Mouse (Mus musculus) right cerebral cortex, adult 18-20 months (tissue): Measurements from ENCODE around the gene Adgrv1.
A peak's percentile ranks its signal among the peaks of the same experiment; 100 is the strongest.

ENCODE experiments used
- DNase-seq: peaks from one replicate; pipeline ENCODE4 v3.0.0; 2022; ENCODE audit warnings: mixed read lengths

Gene Adgrv1

GRCm38 (mm10) chr13:81236758-81237395, 396.1 kb downstream of the Adgrv1 start:
- no peak for DNase-seq

- no peak for DNase-seq
Measured at GRCm38 (mm10) chr13:81234031-81234430, 398.9 kb downstream of the Adgrv1 start.

DNA sequence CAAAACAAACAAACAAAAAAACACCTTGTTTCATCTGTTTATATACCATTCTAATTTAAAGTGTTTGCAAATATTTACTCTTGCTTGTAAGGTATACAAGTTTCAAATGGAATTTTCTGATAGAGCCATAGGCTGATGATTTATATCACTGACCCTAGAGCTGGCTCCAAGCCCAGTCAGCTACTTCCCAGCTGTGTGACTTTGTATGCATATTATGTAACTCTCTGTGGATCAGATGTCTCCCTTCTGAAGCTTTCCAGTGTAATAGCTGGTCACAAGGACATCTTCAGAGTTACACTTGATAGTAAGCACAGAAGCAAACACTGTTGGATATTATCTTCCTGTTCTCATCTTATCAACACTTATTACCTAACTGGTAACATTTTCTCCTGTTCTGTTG, 400.1 kb downstream of the Adgrv1 start:
- no peak for DNase-seq

GRCm38 (mm10) chr13:81230161-81230560, 402.8 kb downstream of the Adgrv1 start:
- no peak for DNase-seq

DNA sequence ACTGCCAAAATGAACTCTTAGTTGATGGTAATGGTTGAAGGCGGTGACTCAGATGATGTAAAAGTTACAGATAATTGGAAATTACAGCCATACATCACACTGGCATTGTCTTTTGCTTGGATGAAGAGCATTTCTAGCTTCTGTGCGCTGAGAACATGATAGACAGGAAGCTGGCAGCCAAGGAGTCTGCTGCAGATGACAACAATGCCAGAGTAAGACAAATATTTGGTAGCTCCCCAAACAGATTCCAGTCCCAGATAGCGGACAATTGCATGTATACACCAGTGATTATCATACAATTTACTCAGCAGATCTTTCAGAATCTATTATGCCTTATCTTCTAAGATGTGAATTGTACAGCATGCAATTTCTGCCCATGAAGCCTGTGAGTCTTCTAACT, 409.2 kb downstream of the Adgrv1 start:
- no peak for DNase-seq

GRCm38 (mm10) chr13:81222377-81222776, 410.6 kb downstream of the Adgrv1 start:
- DNase-seq, result no peak

GRCm38 (mm10) chr13:81211436-81211835, 421.5 kb downstream of the Adgrv1 start:
- DNase-seq, result no peak

DNA sequence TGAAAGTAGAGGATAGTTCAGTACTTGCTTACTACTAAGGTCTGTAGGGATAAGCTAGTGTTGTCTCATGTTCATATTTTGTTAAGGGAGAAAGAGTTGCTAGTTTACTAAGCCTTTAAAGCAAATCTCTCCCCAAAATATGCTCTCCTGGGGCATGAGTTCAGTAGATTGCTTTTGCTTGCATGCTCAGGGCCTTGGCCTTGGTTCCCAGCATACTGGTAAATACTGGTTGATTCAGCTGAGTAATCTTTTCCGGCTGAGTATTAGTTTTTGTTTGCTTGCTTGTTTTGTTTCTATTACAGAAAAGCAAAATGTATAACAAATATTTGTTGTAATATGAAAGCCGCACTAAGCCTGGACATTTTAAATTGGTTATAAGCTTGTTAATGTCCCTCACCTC, 422.4 kb downstream of the Adgrv1 start:
- no peak for DNase-seq

DNA sequence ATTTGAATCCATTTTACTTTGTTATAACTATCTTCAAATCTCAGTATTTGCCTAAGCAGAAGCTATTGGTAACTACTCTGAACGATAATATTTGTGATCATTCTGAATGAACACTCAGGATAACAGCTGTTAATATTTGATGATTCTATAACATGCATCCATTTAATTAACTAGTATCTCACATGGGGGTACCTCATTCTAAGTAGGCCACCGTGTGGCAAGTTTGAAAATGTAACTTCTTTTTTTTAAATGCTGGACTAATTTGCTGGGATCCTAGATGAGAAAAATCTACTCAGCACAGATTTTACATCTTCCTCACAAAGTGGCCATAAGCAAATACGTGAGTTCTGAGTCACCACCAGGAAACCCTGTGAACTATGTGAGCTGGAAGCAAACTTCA, 423.1 kb downstream of the Adgrv1 start:
- no peak for DNase-seq

DNA sequence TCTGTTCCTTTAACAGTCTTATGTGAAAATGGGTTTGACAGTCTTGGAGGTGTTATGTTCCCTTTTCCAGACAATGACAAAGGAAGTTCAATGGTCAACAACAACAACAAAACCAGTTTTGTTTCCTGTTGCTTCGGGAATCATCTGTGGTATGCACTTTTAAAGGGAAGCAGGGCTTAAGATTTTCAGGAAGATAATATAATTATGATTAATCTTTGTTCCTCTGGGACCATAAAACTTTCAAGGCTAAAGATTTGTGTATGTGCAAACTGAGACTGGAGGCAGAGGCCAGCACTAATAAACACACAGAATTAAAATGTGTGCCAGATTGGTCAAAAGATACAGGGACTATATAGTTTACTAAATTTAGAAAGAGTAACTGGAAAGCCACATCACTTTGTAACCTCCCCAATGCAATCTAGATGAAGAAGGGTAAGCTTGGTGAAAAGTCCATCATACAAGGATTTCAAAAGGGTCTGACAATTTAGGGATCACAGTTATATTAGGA, 424.8 kb downstream of the Adgrv1 start:
- DNase-seq, result no peak

DNA sequence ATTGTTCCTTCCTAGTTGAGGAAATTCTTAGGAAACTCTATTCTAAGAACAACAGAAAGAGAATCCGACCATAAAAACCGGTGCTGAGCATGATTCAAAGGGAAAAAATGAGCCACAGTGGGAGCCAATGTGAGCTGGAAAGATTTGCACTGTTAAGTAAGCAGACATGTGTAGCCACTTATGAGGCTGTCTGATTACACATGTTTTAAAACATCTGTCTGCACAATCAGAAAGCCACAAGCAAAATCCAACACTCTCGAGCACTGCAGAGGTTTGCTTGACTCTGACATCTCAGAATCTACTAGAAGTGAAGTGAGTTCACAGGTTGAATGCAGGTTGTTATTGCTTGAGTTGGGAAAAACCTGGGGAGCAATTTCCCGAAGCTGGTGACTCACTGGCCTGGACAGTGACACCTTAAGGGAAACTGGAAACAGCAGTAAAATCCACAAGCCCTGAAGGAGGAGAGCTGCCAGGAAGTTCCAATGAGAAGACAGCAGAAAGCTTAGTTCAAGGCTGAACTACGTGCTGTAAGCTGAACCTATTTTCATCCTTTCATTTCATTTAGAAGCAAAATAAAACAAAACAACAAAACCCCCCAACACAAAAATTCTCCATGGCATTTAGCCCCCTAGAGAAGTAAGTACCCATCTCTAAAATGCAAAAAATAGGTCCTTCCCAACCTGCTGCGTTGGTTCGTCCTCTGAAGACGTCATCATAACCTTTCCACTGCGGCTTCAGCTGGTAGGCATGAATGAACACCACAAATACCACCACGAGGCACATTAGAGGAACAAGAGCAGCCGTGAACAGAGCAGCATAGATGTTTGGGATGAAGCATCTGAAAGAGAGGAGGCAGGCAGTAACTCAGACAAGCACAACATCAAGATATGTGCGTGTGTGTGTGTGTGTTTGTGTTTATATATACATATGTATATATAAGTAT, 450.7 kb downstream of the Adgrv1 start:
- no peak for DNase-seq

DNA sequence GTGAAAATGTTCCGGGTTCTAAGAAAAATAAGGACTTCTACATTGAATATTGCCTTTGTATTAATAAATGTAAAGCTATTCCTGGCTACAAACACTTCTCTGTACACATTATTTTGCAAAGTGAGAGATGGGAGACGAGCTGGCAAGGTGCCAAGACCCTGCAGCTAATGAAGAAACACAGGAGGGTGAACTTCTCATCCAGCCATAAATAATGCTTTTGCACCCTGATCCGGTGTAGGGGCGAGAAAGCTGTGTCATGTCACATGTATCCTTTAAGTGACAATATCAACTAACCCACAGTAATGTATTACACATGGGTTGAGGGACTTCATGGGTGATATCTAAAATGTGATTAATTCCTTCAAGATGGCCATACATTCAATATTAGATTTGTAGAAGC, 451.5 kb downstream of the Adgrv1 start:
- no peak for DNase-seq

GRCm38 (mm10) chr13:81176820-81177219, 456.1 kb downstream of the Adgrv1 start:
- DNase-seq, result no peak

- no peak for DNase-seq
Measured at GRCm38 (mm10) chr13:81176071-81176470, 456.9 kb downstream of the Adgrv1 start.

DNA sequence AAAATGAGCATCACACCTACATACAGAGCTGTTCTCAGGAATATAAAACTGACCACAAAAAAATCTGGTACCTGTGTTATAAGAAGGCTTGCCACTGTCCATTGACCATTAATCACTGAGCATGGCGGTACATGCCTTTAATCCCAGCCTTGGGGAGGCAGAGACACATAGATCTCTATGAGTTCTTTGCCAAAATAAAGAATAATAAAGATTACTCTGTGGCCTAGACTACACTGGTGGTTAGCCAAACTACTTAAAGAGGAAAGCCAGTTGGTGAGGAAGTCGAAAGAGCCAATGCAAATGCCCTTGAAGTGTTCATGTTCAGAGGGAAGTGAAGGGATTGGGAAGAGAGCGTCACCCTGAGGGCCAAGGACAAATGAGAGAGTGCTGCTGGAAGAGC, 461.8 kb downstream of the Adgrv1 start:
- no peak for DNase-seq

- no peak for DNase-seq
Measured at GRCm38 (mm10) chr13:81167450-81167849, 465.5 kb downstream of the Adgrv1 start.

- DNase-seq, result peak; percentile 5
Measured at GRCm38 (mm10) chr13:81159808-81160207, 473.1 kb downstream of the Adgrv1 start.

GRCm38 (mm10) chr13:81155322-81155721, 477.6 kb downstream of the Adgrv1 start:
- DNase-seq, result peak; percentile 47

GRCm38 (mm10) chr13:81144434-81144833, 488.5 kb downstream of the Adgrv1 start:
- no peak for DNase-seq

- DNase-seq, result no peak
Measured at GRCm38 (mm10) chr13:81142268-81142884, 490.6 kb downstream of the Adgrv1 start.

GRCm38 (mm10) chr13:81136652-81137422, 496.1 kb downstream of the Adgrv1 start:
- DNase-seq, result peak; percentile 17

DNA sequence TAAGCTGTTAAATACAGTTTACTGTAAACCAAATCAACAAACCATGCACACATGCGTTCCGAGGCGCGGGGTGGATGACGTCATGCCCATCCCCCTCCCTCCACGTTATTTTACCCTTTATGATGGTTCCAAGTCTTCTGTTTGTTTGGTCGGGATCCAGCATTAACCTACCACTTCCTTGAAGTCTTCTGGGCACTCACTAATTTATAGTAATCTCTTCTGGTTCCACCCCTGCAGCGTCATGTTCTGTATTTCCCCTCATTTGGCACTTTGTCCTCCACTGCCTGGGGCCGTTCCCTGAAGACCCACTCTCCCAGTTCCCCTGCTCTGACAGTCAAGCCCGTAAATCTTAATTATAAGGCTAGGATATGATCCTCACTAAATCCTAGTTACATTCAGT, 497.0 kb downstream of the Adgrv1 start:
- DNase-seq, result no peak

GRCm38 (mm10) chr13:81134412-81134811, 498.5 kb downstream of the Adgrv1 start:
- DNase-seq, result no peak
